Mouse (Mus musculus) adipocyte (in vitro differentiated cells): ENCODE measurements around the gene Rbbp8nl.
"Not testable (repeated sequence)": the region's sequence is repeated elsewhere in the genome, so short reads cannot be mapped to it uniquely, and the experiment has no call there.

Source experiments
- DNase-seq: peaks from one replicate; pipeline ENCODE4 v3.0.0-alpha.2; 2016; ENCODE audit warnings: low spot score

Rbbp8nl gene

GRCm38 (mm10) chr2:180288966-180289365 is 713 bp downstream of the Rbbp8nl start:
- no peak for DNase-seq

GRCm38 (mm10) chr2:180279321-180279720 is 10.4 kb downstream of the Rbbp8nl start:
- no peak for DNase-seq

GRCm38 (mm10) chr2:180277773-180278320 is 11.8 kb downstream of the Rbbp8nl start:
- no peak for DNase-seq

GRCm38 (mm10) chr2:180276851-180277259 is 12.8 kb downstream of the Rbbp8nl start:
- DNase-seq: no peak

- no peak for DNase-seq
These were observed 13.3 kb downstream of the Rbbp8nl start for GRCm38 (mm10) chr2:180276385-180276784.

GRCm38 (mm10) chr2:180275836-180276235 is 13.8 kb downstream of the Rbbp8nl start:
- peak; percentile 81 for DNase-seq

GRCm38 (mm10) chr2:180274523-180274922 is 15.2 kb downstream of the Rbbp8nl start:
- no peak for DNase-seq

GRCm38 (mm10) chr2:180273394-180274244 is 16.1 kb downstream of the Rbbp8nl start, which contains the start of gene Cables2:
Cables2 (minus strand) TSS chr2:180273496.
- DNase-seq: peak; percentile 97

GRCm38 (mm10) chr2:180272884-180273321 is 16.8 kb downstream of the Rbbp8nl start:
- DNase-seq: no peak

- no peak for DNase-seq
These were observed 17.8 kb downstream of the Rbbp8nl start for GRCm38 (mm10) chr2:180271804-180272395.

GRCm38 (mm10) chr2:180270537-180271255 is 19.0 kb downstream of the Rbbp8nl start:
- DNase-seq: no peak

GRCm38 (mm10) chr2:180269329-180269728 is 20.4 kb downstream of the Rbbp8nl start:
- DNase-seq: no peak

GRCm38 (mm10) chr2:180267955-180268354 is 21.7 kb downstream of the Rbbp8nl start:
- DNase-seq: no peak

- no peak for DNase-seq
These were observed 26.8 kb downstream of the Rbbp8nl start for GRCm38 (mm10) chr2:180262891-180263290.

- DNase-seq: no peak
These were observed 27.2 kb downstream of the Rbbp8nl start for GRCm38 (mm10) chr2:180262441-180262840.

GRCm38 (mm10) chr2:180261901-180262300 is 27.8 kb downstream of the Rbbp8nl start:
- DNase-seq: no peak

GRCm38 (mm10) chr2:180260610-180261480 is 28.8 kb downstream of the Rbbp8nl start:
- no peak for DNase-seq

GRCm38 (mm10) chr2:180259826-180260609 is 29.7 kb downstream of the Rbbp8nl start:
- DNase-seq: not testable (repeated sequence)

- not testable (repeated sequence) for DNase-seq
These were observed 30.7 kb downstream of the Rbbp8nl start for GRCm38 (mm10) chr2:180258951-180259484.
